Mouse (Mus musculus) mouse trophoblast stem cell (cell line): Measurements from ENCODE around the gene Vcan.
"Not testable (repeated sequence)": the region's sequence is repeated elsewhere in the genome, so short reads cannot be mapped to it uniquely, and the experiment has no call there.

Source experiments
- in situ Hi-C, 2 experiments: fragments of 300-500 bp; cut with MseI, MboI; formaldehyde crosslinking; loops; 2 replicates in 1 of 2; 3 replicates in 1 of 2; pipeline ENCODE4 v1.15.1; 2025

Gene Vcan

DNA sequence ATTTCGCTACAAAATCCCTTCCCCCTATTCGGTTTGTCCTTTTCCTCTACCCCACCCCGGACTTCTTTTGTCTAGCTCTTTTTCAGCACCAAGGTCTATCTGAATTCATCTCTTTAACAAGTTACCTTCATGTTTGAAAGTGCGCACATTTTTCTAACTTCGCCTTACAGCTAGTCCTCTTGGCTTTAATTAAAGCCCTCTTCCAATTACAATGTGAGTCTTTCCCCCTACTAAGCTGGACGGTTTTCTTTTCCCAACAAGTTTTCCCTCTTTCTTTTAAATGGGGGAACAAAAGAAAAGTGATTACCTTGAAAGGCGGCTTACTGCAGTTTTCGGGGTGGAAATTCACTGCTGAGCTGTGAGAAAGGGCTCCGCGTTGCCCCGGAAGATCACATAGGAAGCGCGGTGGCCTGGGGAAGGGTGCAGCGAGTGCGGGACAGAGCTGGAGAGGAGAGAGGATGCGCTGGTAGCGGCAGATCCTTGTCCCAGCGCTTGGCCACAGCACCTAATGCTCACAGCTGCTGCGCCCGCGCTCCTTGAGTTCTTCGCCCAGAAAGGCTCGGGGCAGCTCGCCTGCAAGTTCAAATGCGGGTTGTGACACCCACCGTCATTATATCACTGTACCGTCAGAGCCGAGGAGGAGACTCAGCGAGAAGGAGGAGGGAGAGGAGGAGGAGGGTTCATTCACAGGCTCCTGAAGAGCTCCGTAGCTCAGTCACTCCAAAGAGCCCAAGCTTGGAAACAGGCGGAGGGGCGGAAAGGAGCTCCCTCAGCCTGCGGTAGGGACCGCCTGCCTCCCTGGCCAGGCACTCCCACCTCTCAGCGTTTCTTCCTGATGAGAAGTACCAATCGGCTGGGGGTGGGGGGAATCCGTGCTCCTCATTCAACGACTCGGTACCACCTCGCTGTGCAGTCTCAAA lies at the start of gene Vcan:
Gene Vcan, minus strand, starts transcription at position 744 of the 920 bp plus-strand sequence.
- in situ Hi-C loops, result no loop called here

DNA sequence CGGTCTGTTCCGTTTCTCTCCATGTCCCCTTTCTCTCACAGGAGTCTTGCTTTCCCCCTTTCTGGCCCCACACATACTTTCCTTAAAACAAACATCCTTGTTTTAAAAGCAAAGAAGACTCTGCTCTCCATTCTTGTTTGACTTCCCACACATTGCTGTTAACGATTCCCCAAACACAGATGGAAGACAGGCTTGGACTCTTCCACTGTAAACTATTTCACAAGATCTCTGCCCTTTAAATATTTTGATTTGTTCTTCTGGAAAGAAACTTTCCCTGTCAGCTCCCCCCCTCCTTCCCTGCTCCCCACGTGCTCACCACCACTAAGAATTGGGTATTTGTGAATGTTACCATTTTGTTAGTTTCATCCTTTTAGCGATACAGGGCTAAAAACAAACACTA lies 49.2 kb upstream of the Vcan start:
- in situ Hi-C loops, result loop anchor here (25.0 kb wide), 2 partner anchors 271 to 1096 kb away; no protein-coding TSS in a partner anchor

DNA sequence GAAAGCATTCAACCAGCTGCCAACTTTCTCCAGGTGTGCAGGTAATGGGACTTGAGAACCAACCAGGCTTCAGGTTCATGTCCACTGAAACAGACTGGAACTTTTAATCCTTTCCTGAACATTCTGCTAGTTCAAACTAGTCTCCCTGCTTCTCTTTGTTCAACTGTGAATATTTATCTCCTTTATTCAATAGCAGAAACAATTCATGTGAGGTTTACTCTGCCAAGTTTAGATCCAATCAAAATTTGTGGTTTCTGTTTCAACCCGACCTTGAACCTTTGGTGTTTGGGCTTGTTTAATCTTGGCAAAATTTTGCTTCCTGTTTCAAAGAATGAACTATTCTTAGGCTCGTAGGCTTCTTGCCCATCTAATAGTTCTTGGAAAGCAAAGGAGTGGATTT lies 40.6 kb upstream of the Vcan start:
- in situ Hi-C loops, result loop anchor here (25.0 kb wide), 2 partner anchors 279 to 1104 kb away; no protein-coding TSS in a partner anchor

DNA sequence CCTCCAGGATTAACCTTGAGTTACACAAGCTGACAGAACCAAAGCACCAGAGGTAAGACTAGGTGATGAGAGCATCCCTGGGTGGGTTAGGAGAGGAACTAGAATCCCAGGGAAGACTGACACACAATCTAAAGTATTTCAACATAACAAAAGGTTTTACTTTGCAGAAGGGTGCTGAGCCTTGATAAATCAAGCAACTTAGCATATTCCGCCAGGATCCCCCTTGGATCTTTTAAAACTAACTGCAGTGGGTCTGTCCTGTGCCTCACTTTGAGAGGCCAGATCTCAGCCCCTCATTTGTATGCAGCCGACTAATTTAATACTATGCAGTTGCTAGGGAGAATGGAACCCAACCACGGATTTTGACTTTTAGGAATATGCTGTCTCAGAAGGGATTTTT lies 38.0 kb upstream of the Vcan start:
- in situ Hi-C loops, result loop anchor here (25.0 kb wide), 2 partner anchors 282 to 1107 kb away; no protein-coding TSS in a partner anchor

DNA sequence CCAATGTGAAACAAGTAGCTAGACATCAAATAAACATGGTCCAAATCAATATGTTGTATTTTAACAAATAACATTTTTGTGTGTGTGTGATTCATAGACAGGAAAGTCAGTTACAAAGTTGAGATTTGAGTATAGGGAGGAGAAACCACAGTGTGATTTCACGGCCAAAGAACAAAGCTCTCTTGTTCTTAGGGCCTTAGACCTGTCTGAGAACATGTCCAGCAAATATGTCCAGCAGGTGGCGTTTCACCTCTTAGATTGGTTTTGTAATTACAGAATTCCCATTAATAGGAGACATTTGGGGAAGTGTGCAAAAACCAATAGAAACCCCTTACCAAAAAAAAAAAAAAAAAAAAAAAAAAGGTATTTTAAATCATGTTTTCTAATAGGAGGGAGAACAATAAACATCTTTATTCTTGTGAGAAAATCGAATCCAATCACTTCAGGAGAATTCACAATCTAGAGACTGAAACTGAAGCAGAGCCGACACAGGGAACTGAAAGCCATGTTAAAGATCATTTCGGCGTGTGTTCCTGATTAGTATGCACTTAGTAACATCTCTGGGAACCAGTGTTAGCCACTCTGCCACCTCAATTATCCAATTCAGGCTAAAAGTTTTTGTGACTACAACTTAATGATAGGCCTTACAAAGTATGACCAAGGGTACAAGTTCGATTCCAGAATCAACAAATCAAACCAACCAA lies 37.1 kb upstream of the Vcan start:
- in situ Hi-C loops, result loop anchor here (25.0 kb wide), 2 partner anchors 283 to 1108 kb away; no protein-coding TSS in a partner anchor

DNA sequence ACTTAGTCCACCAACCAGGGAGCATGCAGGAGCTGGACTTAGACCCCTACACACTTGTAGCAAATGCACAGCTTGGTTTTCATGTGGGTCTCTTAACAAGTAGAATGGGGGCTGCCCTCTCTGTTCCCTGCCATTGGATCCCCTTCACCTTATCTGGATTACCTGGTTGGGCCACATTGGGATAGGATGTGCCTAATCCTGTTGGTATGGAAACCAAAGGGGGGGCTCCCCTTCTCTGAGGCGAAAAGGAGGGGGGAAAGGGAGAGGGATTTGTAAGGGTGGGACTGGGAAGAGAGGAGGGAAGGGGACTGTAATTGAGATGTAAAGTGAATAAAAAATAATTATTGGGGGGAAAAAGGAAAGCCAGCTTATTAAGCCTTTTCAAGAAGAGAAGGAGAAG lies 35.5 kb upstream of the Vcan start:
- in situ Hi-C loops, result loop anchor here (25.0 kb wide), 2 partner anchors 285 to 1110 kb away; no protein-coding TSS in a partner anchor

DNA sequence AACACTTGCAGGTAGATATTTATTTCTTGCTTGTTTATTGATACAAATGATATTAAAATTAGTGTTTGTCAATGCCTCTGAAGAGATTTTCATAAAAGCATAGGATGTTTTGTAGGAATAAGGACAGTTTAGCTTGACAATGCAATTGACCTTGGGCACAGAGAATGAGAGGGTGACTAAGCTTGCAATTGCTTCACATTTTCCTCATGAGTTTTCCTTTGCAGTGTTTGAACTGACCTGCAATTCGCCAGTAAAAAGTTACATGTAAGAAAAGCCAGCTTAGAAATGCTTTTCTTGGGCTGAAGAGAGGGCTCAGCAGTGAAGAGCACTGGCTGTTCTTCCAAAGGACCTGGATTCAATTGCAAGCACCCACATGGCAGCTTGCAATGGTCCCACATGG lies 34.8 kb upstream of the Vcan start:
- in situ Hi-C loops, result loop anchor here (25.0 kb wide), 2 partner anchors 285 to 1110 kb away; no protein-coding TSS in a partner anchor

DNA sequence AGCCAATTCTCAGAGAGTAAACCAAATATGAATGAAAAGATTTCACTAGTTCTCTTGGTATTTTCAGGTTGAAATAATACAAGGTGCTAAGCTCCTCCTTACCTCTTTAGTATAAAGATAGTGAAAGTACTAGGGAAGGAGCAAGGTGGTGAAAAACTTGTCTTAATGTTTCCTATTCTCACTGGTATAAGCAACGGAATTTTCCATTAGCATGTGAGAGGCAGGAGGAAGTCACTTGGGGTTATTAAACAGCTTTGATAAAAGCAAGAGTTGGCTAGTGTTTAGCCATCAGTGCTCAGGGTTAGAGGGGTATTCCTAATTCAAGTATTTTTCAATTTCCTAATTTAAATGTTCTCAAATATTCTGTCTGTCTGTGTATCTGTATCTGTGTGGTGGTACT lies 24.2 kb upstream of the Vcan start:
- in situ Hi-C loops, result no loop called here

DNA sequence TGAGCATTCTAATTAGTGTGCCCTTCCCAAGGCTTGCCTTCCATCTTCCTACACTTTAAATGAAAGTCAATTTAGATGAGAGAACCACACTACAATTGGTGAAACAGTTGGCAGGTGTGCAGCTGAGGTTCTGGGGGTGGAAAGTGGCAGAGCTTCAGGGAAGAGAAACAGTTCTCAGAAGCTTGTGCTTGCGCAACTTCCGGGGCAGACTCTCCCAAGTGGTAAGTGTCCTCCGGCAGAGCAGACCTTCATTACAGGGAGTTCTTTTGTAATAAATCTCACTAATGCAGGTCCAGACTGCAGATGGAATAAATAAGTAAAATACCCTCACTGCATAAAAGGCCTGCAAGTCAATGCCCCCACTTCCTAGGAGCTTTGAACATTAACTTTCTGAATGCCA lies 23.7 kb upstream of the Vcan start:
- in situ Hi-C loops, result no loop called here

DNA sequence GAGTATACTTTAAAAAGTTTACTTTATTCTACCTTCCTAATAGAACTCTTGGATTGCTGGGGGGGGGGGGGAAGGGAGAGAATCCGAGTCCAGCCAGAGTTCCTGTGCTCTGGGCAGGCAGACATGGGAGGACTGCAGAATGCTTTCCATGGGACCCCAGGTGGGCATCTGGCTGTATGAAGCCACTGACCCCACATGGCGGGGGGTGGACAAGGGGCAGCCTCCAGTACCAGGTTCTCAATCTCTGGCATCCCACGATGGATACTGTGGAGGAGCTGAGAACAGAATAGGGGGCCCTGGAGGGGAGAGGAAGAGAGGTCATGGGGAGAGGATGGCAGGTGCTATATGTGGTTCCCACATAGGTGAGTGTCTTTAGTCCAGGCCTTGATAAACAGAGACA lies 20.0 kb upstream of the Vcan start:
- in situ Hi-C loops, result no loop called here

DNA sequence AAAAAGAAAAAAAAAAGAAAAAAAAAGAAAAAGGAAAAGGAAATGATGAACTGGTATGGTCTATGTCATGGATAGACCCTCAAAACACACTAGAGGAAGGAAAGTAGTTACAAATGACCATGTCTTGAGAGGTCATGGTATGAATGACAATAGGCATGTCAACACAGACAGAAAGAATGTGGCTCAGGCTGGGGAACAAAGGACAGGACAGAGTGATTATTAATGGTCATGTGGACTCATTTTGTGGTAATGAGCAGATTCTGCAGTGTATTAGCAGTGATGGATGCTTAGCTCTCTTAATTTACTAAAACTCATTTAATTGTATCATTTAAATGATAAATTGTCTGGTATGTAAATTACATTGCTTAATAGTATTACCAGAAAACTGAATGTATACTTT lies 14.0 kb upstream of the Vcan start:
- in situ Hi-C loops, result no loop called here

DNA sequence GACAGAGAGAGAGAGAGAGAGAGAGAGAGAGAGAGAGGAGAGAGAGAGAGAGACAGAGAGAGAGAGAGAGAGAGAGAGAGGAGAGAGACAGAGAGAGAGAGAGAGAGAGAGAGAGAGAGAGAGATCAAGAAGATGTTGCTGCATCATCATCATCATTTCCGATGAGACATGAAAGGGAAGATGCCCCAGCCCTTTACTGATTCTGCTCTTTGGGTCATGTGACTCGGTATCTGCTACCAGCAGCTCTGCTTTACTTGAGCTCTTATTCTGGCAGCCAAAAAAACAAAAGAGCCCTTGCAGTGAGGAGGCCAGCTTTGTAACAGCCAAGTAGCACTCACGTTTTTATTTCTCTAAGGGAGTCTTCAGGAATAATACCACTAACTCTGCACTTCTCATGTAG lies 8.3 kb upstream of the Vcan start:
- in situ Hi-C loops, result not testable (repeated sequence)

DNA sequence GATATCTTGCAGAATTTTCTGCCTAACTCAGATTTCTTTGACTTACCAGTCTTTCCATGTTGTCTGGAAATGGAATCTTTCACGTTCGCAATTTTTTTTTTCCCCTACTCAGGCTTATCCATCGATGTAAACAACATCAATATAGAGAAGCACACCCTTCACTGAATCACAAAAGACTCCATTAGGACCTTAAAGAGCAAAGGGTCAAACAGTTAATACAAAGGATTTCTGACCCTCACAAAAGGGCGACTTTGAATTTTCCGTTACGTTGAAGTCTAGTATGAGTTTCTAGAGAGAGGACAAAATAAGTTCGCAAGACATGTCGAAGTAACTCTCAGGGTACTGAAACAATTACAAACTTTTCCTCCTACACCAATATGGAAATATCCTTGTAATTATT lies 892 bp upstream of the Vcan start:
- in situ Hi-C loops, result no loop called here

DNA sequence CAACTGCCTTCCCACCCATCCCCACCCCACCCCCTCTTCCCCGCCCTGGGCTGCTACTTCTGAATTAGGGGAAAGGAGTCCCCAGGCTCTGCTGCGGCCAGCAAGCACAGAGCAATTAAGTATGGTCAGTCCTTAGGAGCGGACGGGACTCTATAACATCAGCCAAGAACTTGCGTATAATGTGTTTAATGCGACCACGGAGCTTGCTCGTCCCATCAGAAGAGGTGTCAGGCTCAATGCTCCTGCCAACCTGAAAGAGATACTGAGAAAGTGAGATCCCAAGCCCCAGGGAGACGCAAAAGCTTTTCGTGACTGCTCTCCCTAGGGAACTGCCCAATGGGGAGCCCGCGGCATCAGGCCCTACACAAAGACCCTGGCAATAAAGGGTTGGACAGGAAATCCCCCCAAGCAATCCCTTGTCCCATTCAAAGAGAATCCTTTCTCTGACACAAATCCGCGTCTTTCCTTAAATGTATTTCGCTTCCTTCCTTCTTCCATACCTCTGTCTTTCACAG lies 434 bp upstream of the Vcan start:
- in situ Hi-C loops, result no loop called here

DNA sequence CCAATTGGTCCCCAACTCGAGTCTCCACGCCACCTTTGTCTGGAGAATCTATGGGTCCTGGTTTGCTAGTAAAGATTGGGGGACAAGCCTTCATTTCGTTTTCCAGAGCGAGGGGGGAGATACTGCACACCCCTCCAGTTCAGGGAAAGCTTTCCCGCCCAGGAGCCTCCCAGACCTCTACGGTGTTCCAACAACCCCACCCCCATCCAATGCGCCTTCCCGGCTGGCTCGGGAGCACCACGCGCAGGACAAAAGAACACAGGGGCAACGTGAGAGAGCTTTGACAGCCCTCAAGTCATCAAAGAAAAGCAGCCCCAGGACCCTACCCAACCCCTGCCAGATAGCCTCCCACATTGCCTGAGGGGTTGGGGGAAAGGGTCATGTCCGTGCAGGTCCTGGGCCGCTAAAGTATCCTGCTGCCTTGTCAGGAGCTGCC lies 1.2 kb downstream of the Vcan start:
- in situ Hi-C loops, result no loop called here

DNA sequence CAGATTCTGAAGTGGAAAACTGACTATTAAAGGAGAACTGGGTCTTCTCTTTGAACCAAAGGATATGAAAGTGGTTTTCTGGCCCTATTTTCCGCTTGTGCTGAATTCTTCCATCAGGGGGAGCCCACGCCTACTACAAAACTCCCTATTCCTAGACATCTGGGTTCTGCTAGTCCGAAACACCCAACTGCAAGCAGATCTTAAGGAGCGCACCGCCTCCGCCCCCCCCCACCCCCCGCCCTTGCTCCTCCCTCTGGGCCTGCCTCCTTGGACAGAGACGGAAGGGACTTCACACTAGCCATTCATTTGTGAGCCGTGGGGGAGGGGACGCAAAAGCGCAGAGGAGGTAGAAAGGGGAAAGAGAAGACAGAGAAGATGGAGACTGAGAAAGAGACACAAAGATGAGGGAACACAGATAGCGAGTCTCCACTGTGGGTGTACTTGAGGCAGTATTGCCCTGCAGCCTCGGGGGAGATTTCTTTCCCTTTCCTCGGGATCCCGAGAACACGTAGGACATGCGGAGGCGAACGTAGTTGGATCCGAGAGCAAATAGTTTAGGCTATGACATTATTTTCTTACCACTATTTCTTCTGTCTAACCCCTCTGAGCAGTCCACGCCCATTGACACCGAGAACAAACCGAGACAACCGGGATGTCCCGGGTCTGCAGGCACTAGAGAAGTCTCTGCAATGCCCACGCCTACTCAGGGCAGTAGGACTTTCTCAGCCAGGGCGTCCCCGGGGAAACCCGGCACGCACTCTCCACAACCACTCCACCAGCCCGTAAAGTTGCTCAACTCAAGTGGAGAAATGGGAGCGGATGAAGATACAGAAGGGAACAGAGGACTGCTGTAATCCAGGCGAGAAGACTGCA lies 1.8 kb downstream of the Vcan start:
- in situ Hi-C loops, result no loop called here

DNA sequence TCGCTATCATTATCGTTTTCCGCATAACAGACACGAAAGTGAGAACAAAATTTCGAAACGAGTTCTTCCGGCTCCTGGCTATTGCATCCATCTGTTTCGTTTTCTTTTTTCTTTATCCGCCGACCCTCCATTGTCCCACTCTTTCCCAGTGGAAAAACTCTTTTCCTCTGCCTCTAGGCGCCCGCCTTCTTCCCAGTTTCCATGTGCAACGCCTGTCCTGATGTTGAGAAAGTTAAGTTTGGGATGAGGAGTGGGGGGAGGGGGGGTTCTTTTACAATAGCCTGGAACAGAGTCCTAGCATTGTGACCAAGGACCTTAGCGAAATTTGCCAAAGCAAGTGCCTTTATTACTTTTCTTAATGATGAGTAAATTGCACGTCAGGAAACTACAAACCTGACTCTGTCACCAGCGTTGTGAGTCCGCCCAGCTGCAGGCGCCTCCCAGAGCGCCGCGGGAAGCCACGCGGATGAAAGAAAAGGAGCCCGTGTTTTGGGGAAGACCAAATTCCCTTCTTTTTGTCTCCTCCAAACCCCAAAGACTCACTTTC lies 2.5 kb downstream of the Vcan start:
- in situ Hi-C loops, result no loop called here

DNA sequence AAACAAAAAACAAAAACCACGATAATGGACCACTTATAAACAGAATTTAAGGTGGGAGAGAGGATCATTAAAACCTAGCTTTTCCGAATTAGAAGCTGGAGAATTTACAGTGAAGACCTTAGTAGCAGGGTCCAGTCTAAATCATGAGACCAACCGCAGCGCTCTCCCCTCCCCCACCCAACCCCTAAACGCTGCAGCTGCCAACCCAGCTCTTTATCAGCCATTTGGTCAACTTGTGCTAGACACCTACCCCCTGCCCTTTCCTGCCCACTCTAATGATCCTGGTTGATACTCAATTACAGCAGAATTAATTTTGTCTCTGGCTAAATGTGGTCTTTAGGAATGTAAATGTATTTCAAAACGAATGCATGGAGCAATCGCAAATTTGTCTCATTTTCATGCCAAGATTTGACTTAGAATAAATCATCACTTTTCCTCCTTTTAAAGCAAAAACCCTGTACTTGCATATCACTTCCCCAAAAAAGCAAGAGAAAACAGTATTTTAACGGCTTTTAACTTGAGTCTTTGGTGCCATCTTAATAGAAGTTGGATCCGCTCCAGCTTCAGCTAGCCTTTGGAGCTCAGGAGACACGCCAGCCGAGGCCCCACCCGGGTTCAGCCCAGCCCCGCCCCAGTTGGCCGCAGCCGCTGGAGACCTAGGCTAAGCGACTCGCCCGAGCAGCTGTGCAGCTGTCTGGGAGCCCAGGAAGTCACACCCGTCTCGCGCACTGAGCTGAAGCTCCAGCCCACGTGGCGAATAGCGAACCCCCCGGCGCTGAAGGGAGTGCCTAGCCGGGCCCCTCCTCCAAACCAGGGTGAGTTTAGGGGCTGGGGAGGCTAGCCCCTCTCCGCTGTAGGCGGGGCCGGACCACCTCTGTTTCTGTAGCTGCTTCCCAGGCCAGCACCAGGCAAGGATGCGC lies 3.3 kb downstream of the Vcan start:
- in situ Hi-C loops, result no loop called here

DNA sequence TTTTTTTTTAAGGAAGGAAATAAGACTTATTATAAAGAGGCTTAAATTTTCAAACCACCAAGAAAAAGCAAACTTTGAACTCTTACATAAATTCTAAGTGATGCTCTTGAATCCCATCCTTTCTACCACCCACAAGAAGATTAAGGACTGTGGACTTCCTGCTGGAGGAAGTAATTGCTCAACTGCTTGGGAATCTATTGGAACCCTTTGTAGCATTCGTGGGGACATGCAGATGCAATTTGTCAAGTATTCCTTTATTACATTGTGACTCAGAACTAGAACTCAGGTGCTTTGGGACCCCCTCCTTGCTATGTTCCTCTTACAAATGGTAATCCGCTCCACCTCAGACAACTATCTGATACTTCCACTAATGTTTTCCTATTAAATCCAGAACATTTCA lies 4.0 kb downstream of the Vcan start:
- in situ Hi-C loops, result no loop called here

DNA sequence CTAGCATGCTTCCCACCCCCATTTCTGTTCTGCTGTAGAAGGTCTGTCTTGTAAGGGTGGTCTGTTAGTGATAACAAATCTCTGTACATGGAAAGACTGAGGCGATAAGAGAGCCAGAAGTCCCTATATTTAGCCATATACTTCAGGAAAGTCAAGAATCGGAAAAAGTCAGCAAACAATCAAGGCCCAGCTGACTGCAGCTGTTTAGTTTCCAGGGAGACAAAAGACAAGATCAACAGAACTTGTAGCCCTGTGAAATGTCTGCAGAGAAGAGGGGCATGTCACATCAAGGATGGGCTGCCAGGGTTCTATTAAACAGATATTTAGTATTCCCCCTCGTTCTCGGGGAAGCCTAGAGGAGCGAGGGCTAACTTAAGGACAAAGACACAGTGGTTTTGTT lies 7.2 kb downstream of the Vcan start:
- in situ Hi-C loops, result no loop called here
